Mouse (Mus musculus) layer of hippocampus, adult 11-12 months (tissue): ENCODE measurements at regions not wholly inside any gene's neighbourhood (a gene's known extent, or its start where the extent isn't known, plus 50 kb on each side); places are given as distances from the start of the nearest gene placed in this dataset.

Source experiments
- DNase-seq: peaks from one replicate; pipeline ENCODE4 v3.0.0; 2022; ENCODE audit warnings: low spot score

DNA sequence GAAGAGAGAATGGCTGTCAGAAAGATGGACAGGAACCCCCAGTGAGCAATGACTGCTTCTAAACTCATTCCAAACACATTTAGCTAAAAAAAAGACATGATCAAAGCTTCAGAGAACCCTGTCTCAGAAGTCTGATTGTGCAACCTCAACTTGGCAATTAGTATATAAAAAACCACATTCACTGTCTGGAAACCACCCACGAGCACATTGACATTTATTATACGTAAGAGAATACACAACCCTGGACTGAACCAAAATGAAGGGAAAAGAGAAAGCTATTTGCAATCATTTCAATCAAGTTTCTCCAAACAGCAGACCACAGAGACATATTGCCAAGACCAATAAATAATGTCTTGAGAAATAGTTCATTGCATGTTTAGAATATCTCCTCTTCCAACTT lies 820.7 kb upstream of the Adgrl2 start:
- no peak for DNase-seq

DNA sequence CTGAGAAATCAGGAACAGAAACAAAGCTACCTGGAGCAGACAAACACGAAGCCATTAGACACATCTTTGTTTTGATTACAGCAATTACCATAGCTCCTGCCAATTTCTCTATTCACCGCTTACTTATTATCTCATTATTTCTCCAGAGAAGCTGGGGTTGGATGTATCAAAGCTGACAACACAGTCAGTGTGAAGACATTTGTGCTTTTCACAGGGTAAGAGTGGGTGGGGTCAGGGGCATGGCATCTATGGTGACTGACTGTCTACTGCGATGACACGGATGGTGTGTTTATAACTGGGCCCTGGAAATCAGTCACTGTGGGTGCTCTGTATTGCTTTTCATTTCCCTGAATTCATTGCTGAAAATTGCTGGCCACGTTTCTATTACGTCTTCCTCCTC lies 815.0 kb upstream of the Adgrl2 start:
- DNase-seq = no peak

DNA sequence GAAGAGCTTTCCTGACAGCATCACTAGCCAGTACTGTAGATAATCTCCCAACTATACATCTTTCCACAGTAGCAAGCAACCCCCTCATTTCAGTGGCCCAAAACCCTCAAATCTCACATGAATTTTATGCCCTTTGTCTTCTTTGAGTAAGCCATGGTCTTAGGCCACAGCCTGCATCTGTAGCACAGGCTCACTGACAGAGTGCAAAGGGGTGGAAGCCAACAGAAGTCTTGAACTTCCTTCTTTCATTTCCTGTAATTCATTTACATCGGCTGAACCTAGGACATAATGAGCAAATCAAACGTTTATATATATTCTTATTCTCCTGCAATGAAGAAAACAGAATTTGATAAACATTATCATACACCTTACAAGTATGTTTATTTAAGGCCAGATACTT lies 805.8 kb upstream of the Adgrl2 start:
- no peak for DNase-seq

DNA sequence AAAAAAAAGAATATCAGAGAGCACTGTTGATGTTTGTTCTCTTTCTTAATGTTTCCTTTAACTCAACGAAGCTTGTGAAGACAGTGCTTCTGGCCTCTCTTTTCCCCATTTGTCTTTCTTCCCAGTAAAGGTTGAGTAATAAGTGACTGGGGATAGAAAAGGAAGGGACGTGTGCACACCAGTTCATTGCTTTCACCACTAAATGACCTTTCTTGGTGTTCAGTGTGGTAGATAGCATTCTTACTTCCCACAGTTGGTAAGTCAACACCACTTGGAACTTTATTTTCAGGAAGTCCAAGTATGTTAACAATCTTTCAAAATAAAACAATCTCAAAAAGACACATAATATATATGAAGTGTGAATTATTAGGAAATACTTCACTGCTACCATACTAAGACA lies 801.2 kb upstream of the Adgrl2 start:
- no peak for DNase-seq

DNA sequence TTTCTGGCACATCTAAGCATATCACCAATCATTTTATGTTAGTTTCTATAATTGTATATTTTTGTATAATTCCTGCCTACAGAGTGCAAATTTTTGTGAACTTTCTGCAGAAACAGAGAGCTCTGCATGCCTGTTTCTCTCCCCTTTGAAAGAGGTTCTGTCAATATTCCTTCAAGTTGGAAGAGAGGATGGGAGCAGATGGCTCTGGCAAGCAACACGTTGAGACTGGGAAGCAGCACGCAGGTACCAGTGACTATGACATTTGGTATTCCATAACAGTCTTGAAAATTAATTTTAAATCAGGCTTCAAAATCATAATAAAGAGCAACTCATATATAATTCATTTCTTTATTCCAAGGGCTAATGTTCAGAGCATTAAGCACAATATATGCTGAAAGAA lies 795.7 kb upstream of the Adgrl2 start:
- no peak for DNase-seq

DNA sequence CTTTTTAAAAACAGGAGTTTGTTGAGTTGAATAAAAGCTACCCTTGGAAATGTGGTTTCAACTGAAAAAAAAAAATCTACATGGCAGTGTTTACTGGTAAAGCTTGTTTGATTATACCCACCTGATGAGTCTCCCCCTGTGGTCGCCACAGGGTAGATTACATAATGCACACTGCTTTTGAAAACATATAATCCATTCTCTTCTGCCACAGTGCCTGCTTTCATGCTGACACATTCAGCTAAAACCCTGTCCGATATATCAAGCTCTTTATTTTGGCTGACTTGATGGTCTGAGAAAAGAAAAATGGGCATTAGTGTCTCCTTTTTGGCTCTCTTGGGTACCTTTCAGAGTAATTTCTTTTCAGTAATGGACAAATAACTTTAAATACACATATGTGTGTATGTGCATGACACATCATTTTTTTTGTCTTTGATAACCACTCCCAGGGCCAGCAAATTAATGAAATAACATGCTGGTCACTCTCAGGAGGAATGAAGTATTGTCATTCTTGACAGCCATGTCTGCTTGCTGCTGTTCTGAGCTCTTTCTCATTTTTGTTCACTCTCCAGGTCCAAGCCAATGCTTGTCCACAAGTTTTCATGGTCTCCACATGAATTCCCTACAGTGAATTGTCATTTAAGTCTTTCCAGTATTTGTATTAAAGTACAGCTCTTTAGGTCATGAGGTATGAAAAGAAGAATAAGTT lies 793.7 kb upstream of the Adgrl2 start:
- DNase-seq = no peak

DNA sequence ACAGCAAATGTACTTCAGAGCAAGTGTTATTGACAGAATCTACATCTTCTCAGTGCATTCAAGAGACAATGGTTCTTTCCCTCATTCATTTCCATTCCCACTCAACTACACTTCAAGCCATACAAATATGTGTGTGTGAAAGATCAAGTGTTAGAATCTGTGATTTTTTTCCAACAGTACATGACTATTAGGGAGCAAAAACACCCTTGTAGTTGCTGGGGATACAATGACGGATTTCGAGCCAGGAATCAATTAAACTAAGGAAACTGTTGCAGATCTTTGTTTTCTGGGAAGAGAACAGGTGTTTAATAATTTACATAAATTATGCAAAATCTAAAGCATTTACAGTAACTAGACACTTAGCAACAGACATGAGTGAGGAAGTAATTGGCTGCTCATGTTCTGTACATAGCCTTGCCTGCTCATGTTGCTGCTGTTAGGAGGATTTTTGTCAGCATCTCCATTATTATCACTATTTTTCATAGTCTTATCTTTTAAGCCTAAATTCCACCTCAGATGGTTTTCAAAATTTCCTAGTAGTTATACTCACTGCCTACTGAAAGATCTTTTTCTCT lies 777.6 kb upstream of the Adgrl2 start:
- DNase-seq = no peak

DNA sequence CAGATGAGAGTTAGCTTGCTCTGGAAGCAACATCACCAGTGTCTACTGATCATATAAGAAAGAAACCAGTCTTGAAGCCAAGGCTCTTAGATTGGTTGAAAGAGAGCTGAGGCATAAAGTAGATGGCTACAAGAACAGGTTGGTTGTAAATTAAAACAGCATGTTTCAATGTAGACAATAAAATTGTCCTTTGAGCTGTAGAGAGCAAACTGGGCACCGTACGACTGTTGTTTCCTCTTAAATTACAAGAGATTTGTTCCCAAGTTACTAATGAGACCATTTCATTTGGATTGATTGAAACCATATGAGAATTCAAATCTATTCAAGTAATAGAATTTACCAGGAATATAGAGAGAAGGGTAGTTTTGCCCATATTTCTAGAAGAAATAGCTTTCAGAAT lies 770.9 kb upstream of the Adgrl2 start:
- DNase-seq = no peak

DNA sequence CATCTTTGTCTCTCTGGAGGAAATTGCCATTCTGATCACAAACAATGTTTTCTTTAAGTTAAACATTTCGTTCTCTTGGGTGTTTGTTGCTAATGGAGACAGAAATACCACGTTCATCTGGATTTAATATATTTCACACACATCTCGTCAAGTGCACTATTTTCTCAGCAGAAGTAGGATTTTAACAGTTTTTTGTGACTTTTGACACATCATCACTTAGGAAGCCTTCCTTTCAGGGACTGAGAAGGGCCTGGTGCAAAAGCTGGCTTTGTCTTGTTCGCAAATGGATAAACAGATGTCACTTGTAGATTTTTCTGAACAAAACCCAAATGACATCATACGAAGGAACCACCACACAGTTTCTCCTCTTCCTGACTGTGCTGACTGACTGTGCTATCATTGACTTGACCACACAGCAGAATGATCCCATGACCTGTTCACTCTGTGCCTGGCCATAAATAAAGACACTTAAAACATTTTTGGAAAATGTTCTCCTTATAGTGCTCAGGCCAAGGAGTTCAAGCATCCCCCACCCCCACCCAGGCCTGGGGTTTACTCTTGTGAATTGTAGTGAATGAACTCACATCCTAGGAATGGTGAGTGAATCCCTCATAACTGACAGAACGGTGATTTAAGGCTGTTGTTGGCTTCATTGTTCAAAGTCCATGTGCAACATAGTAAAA lies 767.7 kb upstream of the Adgrl2 start:
- no peak for DNase-seq

DNA sequence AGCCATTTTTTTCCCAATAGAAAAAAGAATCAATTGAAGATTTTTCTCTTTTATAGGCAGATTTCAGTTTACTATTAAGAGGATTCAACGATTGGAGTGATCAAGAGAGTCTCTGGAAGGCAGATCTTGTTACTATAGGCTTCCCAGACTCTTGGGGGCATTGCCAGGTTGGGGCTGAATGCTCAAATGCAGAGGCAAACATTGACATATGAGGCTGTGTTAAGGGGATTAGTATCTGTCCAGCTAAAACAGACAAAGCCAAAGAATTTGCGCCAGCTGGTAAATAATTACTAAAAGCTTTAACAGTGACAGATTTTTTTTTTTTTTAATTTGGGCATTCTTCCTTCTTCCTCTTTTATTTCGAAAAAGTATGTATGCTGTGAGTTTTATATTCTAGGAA lies 745.7 kb upstream of the Adgrl2 start:
- no peak for DNase-seq

DNA sequence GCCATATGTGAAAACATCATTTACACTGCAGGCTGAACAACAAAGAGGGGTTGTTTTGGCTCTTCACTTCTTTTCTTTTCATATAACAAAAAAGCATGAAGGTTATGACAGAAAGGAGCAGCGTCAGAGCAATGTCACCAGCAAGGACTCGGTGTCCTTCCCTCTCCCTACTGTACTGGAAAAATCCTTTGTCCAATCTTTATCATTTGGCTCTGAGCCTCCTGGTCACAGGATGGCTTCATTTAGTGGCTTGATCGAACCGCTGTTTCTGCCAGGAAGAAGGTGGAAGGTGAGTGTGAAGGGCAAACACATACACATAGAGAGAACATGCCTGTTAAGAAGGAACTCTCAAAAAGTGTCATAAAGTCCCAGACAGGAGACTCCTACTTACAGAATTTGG lies 735.9 kb upstream of the Adgrl2 start:
- no peak for DNase-seq

DNA sequence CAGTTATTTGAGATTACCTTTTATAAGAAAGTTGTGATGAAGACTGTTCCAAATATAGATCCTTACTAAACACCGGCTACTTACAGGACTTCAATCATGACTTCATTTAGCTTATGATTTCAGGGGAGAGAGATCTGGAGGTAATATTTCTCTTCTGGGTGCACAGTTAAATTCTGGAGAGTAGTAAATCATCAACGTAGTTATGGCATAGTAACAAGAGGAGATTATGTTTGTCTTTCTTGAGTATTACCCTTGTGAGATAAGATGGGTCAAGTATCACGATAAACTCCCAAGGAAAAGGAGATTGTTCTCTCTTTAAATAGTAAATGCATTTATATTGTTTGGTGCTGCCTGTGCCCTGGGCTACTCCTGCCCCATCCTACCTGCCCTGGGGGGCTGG lies 734.5 kb upstream of the Adgrl2 start:
- no peak for DNase-seq

DNA sequence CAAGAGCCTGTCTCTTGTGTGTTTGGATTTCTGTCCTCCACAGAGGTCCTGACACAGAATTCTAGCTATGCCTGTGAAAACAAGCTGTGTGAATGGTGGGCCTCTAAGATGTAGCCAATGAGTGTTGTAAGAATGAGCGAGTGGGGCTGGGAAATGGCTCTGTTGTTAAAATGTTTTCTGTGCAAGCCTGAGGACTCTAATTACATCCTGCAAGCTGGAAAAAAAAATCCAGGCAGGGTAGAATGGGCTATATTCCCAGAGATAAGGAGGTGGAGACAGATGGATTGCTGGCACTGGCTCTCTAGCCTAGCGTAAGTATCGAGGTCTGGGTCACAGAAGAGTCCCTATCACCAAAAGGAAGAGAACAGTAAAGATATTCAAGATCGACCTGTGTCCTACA lies 731.5 kb upstream of the Adgrl2 start:
- DNase-seq = peak; percentile 15

DNA sequence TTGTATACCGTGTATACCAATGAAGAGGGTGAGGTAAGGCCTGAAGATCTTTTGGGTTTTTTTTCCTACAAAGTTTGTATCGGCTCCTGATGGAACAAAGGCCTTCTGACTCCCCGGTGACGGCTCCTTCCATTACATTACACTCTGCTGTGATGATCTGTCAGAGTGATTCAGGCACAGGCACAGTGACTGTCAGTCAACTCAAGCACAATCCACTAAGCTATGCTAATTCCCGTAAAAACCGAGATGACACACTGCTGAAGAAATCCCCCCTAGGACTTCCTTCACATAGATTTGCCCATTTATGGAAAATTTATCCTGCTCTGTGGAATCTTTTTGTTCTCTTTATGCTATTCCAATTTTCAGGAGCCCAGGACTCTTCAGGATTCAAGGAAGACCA lies 730.0 kb upstream of the Adgrl2 start:
- no peak for DNase-seq

DNA sequence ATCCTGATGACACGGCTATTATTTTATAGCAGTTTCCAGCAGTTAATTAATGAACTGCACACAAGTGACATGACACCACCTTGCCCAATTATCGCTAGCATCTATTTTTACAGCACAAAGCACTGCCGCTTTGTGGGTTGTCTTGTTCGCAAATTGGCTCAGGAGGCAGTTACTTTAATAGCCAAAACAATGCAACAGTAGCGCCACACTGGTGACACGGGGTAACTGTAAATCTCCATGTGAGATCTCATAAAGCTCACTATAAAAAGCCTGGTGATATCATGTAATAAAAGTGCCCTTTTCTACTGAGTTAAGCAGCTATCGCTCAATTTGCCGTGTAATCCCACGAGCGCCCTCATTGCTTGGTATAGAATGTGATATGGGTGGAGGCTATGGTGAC lies 715.4 kb upstream of the Adgrl2 start:
- DNase-seq = peak; percentile 53

DNA sequence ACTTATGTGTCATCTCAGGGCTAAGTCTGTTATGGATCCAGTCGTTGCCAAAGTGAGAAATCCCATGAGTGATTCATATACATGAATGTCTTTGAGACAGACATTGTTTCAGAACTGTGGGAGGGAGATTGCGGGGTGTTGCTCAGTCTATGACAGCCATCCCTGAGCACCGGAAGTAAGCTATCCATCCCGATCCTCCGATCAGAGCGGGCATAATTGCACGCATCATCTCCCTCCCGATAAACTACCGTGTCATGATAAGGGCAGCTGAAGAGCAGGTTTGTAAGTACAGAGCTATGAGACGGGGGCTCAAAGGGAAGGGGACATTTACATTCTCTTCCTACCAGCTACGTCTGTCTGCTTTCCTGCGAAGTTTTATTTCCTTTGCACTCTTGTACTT lies 715.0 kb upstream of the Adgrl2 start:
- DNase-seq = no peak

DNA sequence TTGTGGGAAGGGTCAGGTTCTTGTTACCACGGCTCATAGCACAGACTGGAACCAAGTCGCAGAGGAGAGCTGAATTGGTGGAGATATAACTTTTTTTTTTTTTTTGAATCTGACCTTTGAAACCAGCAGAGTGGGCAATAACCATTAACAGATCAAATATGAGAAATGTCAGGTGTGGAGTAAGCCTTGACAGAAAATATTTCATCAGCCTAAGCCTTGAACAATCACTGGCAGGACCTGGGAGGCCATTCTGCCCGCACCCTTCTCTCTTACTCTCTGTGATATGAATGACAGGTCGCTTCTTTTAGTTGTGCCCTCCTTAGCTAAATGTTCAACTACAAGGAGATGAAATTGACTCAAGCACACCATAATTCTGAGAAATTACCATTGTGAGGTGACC lies 714.1 kb upstream of the Adgrl2 start:
- DNase-seq = no peak

DNA sequence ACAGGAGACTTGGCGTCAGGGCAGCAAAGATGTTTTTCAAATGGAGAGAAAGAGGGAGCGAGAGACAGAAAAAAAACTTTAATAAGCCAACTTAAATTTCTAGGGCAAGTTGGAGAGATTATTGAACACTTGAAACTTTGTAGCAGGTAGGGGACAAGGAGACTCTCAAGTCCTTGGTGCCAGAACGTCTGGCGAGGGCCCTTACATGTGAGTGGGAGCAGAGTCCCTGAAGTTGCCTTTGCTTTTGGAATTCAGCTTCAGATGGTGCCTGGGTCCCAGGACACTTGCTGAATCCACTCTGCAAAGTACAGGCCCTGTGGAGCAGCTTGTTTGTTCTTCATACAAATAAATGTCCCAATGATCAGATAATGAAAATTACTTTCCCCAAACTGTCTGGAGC lies 693.2 kb upstream of the Adgrl2 start:
- no peak for DNase-seq

DNA sequence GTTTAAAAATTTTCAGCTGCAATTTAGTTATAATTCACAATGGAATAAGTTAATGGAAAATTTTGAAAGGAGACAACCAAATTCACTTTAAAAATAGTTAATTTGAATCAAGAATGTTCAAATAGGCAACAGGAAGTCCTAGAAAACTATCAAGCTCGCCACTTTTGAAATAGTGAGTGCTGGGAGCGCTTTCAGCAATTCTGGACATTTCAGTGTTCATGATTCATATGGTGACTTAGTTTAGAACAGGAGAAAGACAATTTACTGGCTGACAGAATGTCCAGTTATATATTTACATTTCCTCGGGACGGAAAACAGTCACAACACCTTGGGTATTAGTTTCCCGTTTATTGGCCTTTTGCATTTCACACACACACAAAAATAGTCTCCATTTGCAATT lies 691.9 kb upstream of the Adgrl2 start:
- DNase-seq = no peak

DNA sequence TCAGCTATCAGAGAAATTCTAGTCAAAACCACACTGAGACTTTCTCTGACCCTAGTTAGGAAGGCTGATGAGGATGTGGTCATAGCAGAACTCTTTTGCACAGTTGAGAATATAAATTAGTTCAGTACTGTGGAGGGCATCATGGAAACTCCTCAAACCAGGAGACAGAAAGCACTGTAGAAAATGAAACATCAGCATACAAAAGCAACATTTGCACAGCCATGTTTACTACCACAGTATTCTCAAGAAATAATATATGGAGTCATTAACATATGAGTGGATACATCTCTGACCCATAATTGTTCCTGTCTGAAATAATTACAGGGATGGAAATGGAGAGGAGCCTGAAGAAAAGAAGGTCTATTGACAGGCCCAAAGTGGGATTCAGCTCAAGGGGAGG lies 683.6 kb upstream of the Adgrl2 start:
- DNase-seq = no peak

DNA sequence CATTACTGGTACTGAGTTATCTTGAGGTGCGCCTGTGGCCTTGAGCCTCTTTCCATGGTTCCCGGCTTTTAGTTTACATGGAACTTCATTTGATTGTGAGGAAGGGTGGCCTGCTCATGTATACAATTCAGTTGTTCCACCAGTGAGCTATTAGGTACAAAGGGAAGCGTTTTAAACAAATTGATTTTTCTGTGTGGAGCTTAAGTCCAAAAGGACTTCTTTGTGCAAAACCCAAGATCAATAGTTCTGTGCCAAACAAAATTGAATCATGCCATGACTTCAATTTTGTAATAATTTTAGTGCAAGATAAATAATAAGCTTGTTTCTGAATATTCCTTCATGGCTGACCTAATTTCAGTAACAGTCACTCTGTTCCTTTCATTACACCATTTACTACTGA lies 674.3 kb upstream of the Adgrl2 start:
- no peak for DNase-seq

DNA sequence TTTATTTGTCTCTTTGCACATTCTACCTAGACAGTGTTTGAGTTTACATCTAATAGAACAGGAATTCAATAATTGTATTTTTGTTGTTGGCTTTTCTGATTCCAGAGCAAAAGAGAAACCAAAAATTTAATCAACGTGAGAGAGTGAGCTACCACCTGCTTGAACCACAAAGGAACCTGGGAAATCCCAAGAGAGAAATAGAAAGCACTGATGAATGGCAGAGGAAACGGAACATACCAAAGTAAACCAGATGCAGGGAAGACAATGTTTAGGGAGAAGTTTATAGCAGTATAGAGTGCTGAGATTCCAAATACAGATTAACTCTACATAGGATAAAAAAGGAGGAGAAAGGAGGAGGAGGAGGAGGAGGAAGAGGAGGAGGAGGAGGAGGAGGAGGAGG lies 648.0 kb upstream of the Adgrl2 start:
- no peak for DNase-seq

DNA sequence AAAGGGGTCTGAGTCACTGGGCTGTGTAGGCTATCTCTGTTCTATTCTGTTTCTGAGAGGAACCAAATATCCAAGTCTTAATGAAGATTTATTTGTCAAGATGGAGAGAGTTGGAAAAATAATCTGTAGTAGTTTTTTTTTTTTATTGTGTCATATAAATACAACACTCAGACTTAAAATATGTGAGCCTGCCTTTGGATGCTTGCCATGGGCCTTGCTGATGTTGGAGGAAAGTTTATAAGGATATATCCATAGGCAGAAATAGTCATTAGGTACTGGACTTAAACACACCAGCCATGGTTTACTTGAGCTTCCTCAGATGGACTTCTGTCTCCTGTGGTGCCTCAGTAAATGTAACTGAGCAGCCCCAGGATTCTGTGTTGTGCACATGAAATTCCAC lies 635.8 kb upstream of the Adgrl2 start:
- no peak for DNase-seq

DNA sequence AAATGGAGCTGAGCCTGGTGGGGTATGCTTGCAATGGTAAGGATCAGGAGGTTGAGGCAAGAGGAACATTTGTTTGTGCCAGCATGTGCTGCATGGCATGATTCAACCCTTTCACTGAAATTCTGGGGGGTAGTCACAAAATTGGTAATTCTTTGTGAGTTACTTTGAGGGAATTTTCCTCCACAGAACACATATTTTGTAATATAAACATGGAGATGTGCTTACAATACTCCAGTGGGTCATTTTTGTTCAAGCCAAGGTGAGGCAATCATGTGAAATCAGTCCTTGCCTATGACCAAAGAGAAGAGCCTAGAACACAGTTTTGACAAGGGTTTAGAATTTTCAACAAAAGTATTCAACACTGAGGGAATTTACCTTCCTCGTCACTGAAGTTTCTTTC lies 635.1 kb upstream of the Adgrl2 start:
- no peak for DNase-seq
